Mouse (Mus musculus) embryo, embryonic 11.5 days (tissue): Measurements from ENCODE around the gene Polrmt.

ENCODE experiments used
- DNase-seq: peaks from one replicate; pipeline ENCODE4 v3.0.0-alpha.2; 2012; ENCODE audit warnings: low read depth, low spot score

Polrmt gene

DNA sequence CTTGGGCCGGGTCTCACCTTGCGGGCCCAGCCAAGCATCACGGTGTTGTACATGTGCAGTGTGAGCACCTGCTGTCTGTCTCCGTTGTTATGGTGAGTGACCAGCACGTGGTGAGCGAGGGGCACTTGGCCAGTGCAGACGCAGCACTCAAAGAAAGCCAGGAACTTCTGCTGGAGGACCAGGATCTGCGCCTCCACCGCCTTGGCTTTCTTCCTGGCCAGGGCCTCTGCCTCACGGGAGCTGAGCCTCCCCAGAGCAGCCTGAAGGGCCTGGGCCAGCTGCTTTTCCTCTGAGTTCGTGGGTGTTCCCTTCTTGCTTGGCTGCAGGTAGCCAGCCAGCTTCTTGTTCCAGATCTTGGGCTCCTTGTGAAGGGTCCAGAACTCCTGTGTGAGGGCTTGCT is 3.2 kb downstream of the Polrmt start:
- DNase-seq = no peak

DNA sequence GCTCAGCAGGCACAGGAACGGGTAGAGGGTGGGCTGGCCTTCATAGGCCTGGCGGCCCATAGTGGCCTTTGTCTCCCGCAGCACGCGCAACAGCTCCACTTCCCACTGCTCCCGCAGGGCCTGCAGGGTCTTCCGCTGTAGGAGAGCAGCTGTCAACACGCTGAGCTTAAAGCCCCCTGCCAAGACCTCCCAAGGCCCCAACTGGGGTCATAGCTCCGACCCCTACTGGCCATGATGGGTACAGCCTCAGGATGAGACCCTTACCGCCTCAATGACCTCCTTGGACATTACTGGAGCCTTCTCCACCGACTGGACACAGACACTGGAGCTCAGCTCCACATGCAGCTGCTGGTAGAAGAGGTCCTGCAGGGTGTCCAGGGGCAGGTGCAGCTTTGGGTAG is 5.5 kb downstream of the Polrmt start:
- no peak for DNase-seq

DNA sequence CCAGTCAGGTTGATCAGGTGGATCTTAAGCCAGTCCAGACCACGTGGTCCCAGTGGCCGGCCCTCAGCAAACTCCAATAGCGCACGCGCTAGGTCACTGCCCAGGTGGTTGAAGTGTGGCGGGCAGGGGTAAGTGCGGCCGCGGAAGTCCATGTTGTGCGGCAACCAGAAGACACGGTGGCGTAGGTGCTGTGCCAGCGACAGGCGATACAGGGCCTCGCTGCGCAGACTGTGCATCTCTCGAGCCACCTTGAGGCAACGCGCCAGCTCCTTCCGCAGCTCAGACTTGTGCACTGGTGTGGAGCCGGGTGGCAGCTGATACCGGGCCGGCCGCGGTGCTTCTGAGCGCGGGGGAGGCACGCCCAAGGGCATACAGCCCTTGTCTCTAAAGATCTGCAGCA is 7.1 kb downstream of the Polrmt start:
- DNase-seq = no peak

DNA sequence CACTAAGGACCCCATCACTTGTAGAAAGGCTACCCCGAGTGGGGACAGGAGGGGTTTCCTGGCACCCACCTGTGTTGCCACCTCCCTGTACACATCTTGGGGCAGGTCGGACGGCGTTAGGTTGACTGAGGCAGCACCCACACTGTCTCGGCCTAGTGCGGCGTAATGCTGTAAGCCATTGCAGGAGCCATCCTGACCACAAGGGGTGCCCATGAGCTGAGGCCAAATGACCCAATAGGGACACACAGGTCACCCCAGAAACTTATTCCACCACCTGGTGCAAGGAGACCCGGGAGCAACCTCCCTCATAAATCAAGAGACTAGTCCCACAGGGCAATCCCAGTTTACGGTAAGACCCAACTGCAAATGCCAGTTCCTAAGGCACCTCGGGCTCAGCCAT is 8.1 kb downstream of the Polrmt start:
- no peak for DNase-seq

DNA sequence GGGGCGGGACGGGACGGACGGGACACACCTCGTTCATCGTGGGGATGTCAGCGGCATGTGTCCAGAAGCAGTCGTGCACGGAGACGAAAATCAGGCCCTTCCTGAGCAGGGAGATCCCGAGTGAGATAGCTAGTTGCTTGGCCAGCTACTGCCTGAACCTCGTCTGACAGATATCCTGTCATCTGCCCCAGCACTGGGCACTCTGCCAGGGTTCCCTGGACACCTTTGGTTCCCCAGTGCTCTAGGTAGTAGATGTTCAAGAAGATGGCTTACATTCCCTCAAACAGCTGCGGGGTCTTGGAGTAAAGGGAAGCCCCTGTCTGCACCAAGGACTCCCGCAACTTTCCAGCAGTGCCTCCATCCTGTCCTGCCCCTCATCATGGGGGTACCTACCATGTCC is 9.7 kb downstream of the Polrmt start:
- no peak for DNase-seq

DNA sequence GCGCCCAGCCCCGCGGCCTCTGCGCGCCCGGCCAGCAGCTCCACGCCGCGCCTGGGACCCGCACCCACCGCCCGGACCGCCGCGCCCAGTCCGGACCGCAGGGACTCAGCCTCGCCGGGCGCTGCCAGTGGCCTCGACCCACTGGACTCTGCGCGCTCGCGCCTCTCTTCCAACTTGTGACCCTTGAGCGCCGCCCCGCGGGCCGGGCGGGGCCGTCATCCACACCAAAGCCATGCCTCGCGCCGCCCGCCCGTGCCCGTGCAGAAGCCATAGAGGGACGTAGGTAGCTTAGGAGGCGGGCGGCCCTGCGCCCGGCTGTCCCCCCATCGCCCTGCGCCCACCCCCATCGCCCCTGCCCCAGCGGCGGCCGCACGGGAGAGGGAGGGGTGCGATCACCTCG is 11.0 kb downstream of the Polrmt start:
- no peak for DNase-seq

DNA sequence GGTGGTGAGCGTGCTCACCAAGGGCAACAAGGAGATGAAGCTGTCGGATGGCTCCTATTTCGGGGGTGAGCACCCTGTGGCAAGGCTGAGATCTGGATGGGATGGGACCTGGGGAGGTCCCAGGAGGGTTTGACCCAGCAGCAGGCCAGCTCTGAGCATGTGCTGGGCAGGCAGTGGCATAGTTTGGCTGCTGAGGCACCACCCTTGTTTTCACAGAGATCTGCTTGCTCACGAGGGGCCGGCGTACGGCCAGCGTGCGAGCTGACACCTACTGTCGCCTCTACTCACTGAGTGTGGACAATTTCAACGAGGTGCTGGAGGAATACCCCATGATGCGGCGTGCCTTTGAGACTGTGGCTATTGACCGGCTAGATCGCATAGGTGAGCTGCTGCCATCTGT is 12.5 kb downstream of the Polrmt start:
- DNase-seq = no peak

DNA sequence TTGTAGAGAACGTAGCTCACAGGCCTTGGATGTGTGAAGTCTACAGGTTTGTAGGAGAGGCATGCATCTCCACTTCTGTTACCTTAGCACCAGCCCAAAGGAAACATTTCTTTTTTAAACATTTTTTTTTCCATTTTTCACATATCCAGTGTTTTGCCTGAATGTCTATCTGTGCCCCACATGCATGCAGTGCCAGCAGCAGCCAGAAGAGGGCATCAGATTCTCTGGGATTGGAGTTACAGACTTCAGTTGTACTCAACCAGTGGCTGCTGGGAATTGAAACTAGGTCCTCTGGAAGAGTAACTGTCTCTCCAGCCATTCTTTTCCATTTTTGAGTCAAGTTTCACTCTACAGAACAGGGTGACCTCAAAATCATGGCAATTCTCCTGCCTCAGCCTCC is 13.9 kb downstream of the Polrmt start:
- DNase-seq = no peak

DNA sequence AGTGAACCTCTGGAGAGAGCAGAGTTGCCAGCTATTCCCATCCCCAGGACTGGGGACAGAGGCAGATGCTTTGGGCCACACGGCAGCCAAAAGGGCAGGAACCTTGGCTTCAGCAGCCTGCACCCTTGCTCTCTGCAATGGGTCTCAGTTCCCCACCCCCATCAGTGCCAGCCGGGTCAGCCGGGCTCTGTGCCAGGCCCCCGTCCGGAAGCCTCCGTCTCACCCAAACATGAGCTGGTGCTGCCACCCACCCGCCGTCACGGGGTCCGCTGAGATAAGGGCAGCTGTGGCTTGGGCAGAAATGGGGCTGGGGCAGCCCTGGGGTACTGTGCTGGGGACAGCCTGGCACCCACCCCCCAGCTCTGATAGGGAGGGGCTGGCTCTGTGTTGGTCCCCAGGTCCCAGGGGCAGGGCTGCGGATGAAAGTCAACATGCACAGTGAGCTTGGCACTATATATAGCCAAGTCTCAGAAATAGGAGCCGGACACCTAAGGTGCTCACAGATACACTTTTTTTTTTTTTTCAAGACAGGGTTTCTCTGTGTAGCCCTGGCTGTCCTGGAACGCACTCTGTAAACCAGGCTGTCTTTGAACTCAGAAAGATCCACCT is 16.9 kb downstream of the Polrmt start:
- DNase-seq = no peak

DNA sequence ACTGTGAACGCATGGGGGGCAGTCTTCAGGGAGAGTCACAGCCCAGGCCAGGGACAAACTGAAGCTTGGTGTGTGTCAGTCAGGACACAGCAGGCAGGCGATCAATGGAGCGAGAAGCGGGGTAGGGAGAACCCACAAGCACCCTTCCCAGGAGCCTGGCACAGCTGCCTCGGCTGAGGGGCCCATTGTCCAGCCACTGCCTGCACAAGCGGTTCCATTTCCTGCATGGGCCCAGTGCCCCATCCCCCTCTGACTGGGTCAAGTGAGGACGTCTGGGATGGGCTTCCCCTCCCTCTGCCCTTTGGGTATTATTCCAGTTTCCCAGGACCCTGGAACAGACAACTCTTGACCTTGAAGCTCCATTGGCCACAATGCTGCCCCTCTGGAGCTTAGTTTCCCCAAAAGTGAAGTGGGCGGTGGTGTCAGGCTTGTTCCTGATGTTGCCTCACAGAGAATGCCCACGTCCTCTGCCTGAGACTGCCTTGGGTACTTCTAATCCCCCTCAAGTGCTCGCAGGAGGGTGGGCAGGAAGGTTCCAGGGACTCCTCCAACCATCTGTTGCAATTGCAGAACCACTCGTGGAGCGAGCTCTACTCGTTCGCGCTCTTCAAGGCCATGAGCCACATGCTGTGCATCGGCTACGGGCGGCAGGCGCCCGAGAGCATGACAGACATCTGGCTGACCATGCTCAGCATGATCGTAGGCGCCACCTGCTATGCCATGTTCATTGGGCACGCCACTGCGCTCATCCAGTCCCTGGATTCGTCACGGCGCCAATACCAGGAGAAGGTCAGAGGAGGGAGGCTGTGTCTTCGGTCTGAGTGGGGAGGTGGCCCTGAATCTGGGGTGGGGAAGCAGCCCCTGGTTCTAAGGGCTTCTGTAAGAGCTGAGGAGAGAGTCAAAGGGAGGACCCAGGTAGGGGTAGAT is 17.8 kb downstream of the Polrmt start:
- DNase-seq = no peak

DNA sequence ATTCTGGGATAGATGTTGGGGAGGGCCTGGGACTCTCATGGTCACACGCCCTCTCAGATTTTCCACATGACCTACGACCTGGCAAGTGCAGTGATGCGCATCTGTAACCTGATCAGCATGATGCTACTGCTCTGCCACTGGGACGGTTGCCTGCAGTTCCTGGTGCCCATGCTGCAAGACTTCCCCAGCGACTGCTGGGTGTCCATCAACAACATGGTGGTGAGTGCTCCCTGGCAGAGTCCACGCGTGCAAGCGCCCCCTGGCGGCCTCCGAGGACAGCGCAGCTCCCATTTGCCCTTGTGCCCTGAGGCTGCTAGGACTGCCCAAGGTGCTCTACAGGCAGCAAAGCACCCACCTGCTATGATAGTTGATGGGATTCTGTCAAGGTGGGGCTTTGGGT is 20.3 kb downstream of the Polrmt start:
- no peak for DNase-seq

DNA sequence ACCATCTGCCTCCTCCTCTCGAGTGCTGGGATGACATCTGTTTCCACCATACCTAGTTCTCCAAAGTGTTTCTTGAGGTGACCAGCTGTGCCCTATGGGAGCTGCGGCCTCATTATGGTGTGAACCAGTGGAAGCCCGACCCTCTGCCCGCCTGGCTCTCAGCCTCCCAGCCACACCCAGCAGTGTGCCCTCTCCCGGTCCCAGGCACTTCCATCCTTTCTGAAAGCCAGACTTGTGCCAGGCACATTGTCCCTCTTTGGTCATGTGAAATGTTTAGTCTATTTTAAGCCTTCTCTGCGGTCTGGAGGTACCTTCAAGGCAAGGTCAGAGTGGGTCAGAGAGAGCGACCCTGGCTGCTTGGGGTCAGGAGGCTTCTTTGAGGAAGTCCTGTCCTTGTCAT is 22.7 kb downstream of the Polrmt start:
- DNase-seq = no peak

DNA sequence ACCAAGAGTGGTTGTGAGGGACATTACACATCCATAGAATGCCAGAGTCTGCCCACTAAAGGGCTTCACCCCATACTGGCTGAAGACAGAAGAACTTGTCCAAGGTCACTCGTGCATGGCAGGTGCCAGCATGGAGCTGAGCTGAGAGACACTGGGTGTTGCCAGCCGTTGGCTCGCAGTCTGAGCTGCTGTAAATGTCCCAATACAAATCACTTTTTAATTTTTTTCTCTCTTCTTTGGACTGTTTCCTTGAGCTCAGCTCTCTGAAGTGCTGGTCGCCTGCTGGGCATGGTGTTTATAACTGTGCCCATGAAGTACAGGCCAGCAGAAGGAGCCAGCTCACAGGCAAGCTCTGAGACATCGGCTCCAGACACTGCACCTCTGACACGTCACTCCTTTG is 23.3 kb downstream of the Polrmt start:
- DNase-seq = no peak

DNA sequence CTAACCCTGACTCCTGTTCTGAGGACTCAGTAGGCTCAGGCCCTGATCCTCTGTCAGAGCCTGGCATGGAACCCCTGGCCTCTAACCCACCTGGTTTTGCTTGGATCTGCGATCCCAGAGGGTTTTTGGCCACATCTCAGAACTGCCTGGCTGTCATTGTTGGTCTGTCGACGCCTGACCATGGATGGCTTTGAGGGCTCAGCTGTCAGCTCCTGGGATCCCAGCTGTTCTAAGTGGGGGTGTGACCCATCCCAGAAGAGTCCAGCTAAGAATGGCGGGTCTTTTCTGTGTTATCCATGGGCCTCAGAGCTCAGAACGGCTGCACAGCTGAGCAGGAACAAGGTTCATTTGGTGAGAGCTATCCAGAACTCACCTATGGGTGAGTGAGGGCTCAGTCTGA is 25.3 kb downstream of the Polrmt start:
- no peak for DNase-seq

DNA sequence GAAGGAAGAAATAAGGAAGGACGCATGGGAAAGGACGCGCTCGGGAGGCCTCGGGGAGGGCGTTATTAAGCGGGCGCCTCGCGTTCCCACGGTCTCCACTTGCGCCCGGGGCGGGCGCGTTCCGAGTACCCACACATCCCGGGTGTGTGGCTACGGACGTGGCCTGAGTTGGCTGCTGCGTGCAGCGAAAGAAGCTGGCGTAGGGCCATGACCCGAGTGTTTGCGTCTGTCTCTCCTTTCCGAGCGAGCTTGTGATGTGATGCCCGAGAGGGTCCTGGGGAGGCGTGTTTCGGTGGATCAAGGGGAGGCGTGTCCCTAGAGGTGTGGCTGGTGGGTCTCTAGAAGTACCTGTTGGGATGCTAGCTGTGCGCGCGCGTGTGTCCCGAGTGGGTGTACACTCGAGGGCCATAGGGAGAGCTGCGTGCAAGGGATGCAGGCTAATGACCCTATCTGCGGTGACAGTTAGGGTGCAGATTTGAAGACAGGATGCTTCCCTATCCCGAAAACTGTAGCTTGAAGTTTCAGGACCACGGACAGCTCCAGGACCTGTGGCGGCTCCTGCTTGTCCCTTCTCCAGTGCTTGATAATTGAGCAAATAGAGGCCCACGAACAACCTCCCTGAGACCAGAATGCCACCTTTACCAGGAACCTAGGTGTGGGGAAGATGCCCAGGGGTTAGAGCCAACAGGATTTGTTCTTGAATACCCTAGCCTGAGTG is 28.6 kb downstream of the Polrmt start:
- DNase-seq = peak; percentile 79

DNA sequence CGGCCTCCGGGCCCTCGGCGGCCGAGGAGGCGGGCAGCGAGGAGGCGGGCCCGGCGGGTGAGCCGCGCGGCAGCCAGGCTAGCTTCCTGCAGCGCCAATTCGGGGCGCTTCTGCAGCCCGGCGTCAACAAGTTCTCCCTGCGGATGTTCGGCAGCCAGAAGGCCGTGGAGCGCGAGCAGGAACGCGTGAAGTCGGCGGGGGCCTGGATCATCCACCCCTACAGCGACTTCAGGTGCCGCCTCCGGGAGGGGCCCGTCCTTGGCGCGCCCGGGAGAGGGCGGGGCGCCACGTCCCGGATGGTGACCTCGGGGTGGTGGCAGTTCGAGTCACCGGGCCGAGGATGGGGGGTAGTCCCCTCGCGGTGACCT is 29.4 kb downstream of the Polrmt start:
- DNase-seq = no peak

DNA sequence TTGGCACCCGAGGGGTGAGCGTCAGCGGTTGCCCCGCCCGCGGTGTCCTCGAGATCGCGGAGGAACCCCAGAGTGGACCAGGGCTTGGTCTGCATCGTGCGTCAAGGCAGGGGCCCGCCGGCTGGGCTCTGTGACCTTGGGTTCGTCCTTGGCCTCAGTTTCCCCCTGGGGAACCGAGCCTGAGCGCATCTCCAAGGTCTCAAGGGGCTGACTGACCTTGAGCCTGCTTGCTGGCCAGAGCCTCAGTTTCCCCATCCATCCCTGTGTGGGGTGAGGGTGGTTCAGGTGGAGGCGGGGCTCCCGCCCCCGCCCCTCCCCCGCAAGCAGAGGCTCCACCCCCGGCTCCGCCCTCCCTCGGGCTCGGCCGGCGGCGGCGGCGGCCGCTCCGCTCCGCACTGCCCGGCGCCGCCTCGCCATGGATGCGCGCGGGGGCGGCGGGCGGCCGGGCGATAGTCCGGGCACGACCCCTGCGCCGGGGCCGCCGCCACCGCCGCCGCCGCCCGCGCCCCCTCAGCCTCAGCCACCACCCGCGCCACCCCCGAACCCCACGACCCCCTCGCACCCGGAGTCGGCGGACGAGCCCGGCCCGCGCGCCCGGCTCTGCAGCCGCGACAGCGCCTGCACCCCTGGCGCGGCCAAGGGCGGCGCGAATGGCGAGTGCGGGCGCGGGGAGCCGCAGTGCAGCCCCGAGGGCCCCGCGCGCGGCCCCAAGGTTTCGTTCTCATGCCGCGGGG is 30.0 kb downstream of the Polrmt start, which contains the start of gene Hcn2:
Gene Hcn2 (plus strand): TSS at position 381 of the 734 bp plus-strand sequence.
- DNase-seq = no peak

DNA sequence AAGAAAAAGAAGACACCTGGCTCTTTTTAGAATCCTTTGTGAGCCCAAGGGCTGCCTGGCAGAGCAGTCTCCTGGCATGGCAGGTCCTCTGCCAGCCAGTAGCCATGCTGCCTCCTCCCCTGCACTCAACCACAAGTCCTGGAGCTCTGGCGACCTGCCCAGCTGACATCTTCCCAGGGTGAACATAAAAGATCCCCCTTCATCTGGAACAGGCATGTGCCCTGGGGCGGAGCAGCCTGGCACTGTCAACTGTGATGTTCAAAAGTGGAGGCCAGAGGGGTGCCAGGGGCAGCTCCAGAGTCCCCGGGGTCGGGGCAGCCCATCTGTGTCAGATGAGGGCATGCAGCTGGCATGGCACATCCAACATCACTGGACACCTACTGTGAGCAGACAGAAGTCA is 31.4 kb downstream of the Polrmt start:
- DNase-seq = no peak

DNA sequence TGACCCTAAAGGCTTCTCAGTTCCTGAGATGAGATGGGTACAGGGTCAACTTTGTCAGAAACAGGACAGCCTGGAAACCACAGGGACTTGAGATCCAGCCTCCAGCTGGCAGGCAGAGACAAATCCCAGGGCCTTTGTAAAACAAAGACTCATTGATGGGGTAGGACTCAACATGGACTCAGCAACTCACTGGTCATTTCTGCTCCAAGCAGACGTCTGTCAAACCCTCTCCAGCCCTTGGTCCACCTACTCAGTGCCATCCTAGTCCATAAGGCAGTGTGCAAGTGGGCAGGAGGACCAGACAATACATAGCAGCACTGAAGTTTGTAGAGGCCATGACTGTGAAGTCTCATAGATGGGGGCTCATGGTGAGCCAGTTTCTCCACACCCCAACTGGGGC is 33.2 kb downstream of the Polrmt start:
- no peak for DNase-seq

DNA sequence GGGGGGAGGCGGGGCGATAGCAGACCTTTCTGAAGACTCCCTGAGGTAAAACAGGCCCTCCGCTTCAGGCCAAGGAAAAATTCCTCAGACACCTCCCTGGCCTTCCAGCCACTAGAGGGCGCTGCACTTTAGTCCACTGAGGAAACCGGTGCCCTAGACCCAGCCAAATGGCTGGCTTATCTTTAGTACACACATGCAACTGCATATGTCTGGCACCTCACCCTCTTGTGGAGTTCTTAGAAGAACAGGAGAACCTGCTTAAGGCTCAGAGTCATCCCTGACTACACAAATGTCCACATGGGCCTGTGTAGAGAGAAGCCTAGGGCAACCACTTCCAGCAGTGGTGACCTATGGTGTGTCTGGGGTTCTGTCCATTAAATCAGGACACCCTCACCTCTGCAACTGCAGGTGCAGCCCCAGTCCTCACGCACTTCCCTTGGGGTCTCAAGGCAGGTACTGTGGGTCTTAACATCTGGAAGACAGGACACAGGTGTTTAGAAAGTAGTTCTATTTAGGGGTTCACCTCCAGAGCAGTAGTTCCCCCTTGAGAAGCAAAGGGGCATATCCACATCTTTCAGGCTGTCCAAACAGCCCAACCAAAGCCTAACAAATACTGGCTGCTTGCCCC is 33.8 kb downstream of the Polrmt start:
- peak; percentile 65 for DNase-seq

DNA sequence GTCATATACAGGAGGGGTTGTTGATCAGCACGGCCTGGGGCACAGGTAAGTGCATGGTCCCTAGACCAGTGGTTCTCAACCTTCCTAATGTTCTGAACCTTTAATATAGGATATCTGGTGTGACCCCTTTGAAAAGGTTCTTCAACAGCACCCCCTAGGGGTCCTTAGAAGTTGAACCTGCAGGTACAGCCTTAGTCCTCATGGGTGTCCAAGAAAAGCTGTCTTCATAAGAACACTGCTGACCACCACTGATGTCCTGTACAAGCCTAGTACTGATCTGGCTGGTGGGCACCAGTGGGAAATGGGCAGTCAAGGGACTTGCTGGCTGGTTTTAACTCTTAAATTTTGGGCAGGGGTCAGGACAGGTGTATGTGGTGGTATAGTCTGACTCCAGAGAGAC is 34.4 kb downstream of the Polrmt start:
- DNase-seq = no peak

DNA sequence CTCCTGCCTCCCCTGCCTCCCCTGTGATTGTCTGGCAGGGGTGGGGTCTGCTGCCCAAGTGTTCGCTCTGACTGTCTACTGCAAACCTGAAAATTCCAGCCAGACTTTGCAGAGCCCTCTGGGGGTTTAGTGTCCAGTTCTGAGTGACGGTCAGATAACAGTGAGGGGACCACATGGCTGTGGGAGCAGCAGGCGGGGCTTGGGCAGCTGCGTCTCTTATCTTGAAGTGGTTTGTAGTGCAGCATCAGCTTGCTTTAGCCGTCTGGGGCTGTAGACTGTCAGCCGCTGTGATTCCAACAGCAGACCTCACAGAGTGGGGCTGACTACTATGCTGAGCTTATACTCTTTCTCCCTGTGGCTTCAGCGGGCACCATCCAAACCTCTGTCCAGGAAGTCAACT is 37.1 kb downstream of the Polrmt start:
- no peak for DNase-seq
